Mouse (Mus musculus) kidney, adult 2 months (tissue): ENCODE measurements at regions not wholly inside any gene's neighbourhood (a gene's known extent, or its start where the extent isn't known, plus 50 kb on each side); places are given as distances from the start of the nearest gene placed in this dataset.
A peak's percentile ranks its signal among the peaks of the same experiment; 100 is the strongest.

Experiments used
- DNase-seq: peaks from one replicate; pipeline ENCODE4 v3.0.0; 2021
- H3K27ac ChIP-seq: fragments of 200-500 bp; 2 replicates; pipeline ENCODE4 v1.5.1; 2012; ENCODE audit warnings: low read depth, low read length, control low read depth, inconsistent platforms; ENCODE audit not compliant: insufficient read depth
- H3K27me3 ChIP-seq: fragments of 200-500 bp; replicated peaks from 2 replicates; pipeline ENCODE4 v1.6.1; 2012; ENCODE audit warnings: mild to moderate bottlenecking, moderate library complexity, low read length, inconsistent platforms; ENCODE audit not compliant: control insufficient read depth, insufficient read depth
- H3K36me3 ChIP-seq: fragments of 200-500 bp; 2 replicates; pipeline ENCODE4 v1.6.1; 2012; ENCODE audit warnings: mild to moderate bottlenecking, moderate library complexity, low read length, inconsistent platforms; ENCODE audit not compliant: control insufficient read depth, insufficient read depth
- H3K4me1 ChIP-seq: fragments of 200-500 bp; 2 replicates; pipeline ENCODE4 v1.6.1; 2011; ENCODE audit warnings: low read length; ENCODE audit not compliant: control insufficient read depth, insufficient read depth
- H3K4me3 ChIP-seq: fragments of 200-500 bp; 2 replicates; pipeline ENCODE4 v1.5.1; 2011; ENCODE audit warnings: mild to moderate bottlenecking, low read depth, low read length, control low read depth; ENCODE audit not compliant: insufficient read depth
- CTCF ChIP-seq: fragments of 200-500 bp; conservative IDR thresholded peaks from 2 replicates; pipeline ENCODE4 v1.5.1; 2011; ENCODE audit warnings: low read depth, mild to moderate bottlenecking, control low read depth, low read length, moderate library complexity, mixed read lengths; ENCODE audit not compliant: insufficient read depth, insufficient read length
- POLR2A ChIP-seq: fragments of 200-500 bp; IDR thresholded peaks from one replicate; pipeline ENCODE4 v1.6.1; 2011; ENCODE audit warnings: low read depth, low read length, control low read depth
- WGBS: fragments of 180-500 bp; shearing (Covaris S2); methylation state at CpG from one replicate; pipeline ENCODE4 v1.1.7; 2018; 5-methylcytosine and 5-hydroxymethylcytosine counted together

GRCm38 (mm10) chr7:84747847-84748246, 58.1 kb upstream of the Zfand6 start:
- WGBS = 58% methylated on average over 1 of the region's 1 CpGs
- no peak overlapping the region for H3K27ac ChIP-seq
- no peaks in the 10 kb centered on the region for H3K36me3 ChIP-seq
- TF ChIP-seq POLR2A (no peak), CTCF (no peak)
- DNase-seq = no peak
- H3K27me3 ChIP-seq = no peaks in the 10 kb centered on the region
- H3K4me3 ChIP-seq = no peak overlapping the region
- no peaks in the 10 kb centered on the region for H3K4me1 ChIP-seq

DNA sequence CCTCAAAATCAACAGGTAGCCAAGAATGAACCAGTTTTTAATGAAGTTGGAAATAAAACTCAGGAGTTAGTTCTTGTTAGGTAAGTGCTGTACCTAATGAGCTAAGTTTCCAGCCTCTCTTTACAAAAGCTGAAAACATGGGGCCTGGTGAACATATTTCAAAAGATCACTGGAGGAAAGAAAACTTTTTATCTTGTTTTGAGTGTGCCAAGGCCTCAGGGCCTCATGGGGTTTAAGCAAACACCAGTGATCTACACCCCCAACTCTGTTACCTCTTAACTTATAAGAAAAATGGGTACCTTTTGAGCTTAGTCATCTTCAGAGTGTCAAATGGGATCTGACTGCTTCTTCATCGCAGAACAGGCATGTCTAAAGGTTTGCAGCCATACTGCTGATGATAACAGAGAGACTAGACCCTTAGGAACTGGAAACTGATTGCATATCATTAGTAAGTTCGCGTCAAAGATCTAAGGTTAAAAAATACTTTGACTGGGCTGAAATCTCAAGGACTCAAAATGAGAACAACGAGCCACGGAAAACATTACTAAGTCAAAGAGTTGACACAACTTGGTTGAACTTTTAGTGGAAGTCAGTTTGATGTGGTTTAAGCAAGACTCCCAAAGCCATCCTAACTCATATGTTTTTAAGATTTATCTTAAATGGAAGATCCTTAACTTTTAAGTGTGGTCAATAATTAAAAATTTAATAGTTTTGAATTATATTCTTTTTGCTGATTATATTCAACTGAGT, 54.7 kb upstream of the Zfand6 start:
- Histone ChIP-seq H3K27me3 (no peaks in the 10 kb centered on the region), H3K4me3 (no peak overlapping the region), H3K27ac (no peak overlapping the region), H3K4me1 (no peaks in the 10 kb centered on the region), H3K36me3 (no peaks in the 10 kb centered on the region)
- no peak for DNase-seq
- WGBS = 90% methylated on average over 5 of the region's 5 CpGs
- TF ChIP-seq CTCF (no peak), POLR2A (no peak)

DNA sequence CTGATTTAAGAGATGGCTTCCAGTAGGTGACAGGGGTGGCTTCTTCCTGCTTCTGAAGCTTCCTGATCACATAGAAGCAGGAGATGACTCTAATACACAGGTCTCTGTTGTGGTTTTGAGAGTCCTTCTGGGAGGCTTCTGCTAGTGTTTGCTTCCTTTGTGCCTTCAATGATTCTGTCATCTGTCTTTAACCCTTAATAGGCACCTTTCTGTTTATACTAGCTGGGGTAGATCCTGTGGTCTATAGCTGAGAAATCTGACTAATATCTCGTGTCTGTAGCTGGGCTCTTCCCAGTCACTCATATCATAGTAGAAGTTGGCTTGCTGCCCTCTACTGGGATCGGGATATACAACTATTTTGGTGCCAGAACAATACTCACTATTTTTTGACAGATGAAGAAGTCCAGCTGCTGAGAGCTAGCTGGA, 50.2 kb upstream of the Zfand6 start:
- 7% methylated on average over 2 of the region's 2 CpGs for WGBS
- TF ChIP-seq POLR2A = no peak
- TF ChIP-seq CTCF = no peak
- peak; percentile 60 for DNase-seq
- no peaks in the 10 kb centered on the region for H3K27me3 ChIP-seq
- no peak overlapping the region for H3K27ac ChIP-seq
- H3K36me3 ChIP-seq = no peaks in the 10 kb centered on the region
- no peaks in the 10 kb centered on the region for H3K4me1 ChIP-seq
- H3K4me3 ChIP-seq = no peak overlapping the region
